Mouse (Mus musculus): ENCODE data around the gene Deup1. TPM values are rescaled to one million over a fixed set of nuclear protein-coding genes. Genes with fewer than 3 reads are reported as not detected.

The Deup1 gene
- polyA plus RNA-seq, 1 experiment from 2014 or later = 0.08 TPM

DNA sequence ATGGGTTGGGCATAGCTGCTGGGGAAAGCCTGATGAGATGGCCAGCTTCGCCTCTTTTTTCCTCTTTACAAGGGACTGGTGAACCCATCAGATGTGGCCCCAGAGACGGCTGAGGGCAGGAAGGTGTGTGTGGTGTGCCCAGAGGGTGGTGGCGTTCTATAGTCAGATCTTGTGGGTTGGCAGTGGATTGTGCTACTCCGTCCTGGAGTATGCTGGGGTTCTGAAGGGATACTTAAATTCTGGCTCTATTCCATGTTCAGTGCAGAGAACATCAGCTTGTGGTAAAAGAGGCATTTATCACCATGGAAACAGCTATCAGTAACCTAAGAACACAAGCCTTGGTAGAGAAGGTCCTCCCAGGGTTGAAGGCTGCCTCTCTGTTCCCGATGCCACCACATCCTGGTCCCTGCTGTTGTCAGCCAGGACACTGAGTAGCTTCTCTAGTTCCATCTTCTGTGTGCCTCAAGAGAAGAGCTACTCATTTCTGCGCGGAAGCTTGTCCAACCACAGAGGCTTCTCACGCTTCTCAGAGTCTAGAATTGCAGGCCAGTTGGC is 88.7 kb downstream of the Deup1 start:
- no peak overlapping the region for H3K4me2 ChIP-seq (replicated peaks; ENCODE audit: low read depth)
- ATAC-seq = no peak
- H3K9ac ChIP-seq (ENCODE audit: low read depth, low read length) = no peak overlapping the region
- no peak for TF ChIP-seq CTCF (IDR thresholded peaks at IDR 0.05; ENCODE audit: low read depth)
- H3K27me3 ChIP-seq (replicated peaks; ENCODE audit: control insufficient read depth, insufficient read depth, low read length) = no peaks in the 10 kb centered on the region
- no peak overlapping the region; the same call in 1 of the 2 replicates for H3K27ac ChIP-seq (ENCODE audit: low read depth, low read length)
- H3K9me3 ChIP-seq (ENCODE audit: control insufficient read depth) = no peaks in the 10 kb centered on the region
- 79% methylated on average over 8 of the region's 8 CpGs for WGBS
- no peaks in the 10 kb centered on the region for H3K36me3 ChIP-seq (ENCODE audit: control insufficient read depth, insufficient read depth)
- H3K4me3 ChIP-seq (ENCODE audit: low read depth, low read length) = no peak overlapping the region
- H3K4me1 ChIP-seq (replicated peaks; ENCODE audit: control insufficient read depth, insufficient read depth, low read length) = peaks cover 10% of the 10 kb centered on the region

DNA sequence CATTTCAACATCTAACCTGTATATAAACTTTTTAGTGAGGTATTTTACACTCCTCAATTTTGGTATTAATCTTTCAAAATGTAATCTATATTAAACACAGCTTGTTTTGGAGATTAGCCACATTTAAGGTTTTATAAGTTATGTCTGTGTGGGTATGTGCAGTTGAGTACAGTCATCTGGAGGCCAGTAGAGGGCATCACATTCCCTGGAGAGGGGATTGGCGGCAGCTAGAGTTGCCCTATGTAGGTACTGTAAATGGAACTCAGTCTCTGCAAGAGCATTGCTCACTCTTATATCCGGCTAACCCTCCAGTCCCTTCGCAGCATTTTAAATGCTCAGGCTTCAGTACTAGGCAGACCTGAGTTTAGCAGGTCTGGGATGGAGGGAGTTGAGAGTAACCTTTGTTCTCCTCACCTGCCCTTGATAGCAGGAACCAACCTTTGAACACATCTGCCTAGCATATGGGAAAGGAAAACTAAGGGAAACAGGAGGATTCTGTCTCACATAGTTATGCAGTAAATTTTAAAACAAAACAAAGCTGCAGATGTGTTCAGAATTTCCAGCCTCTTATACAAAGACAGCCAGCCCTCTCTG is 90.2 kb downstream of the Deup1 start:
- no peaks in the 10 kb centered on the region for H3K27me3 ChIP-seq (replicated peaks; ENCODE audit: control insufficient read depth, insufficient read depth, low read length)
- H3K27ac ChIP-seq (ENCODE audit: low read depth, low read length) = peak overlapping the region; percentile 83
- H3K4me3 ChIP-seq (ENCODE audit: low read depth, low read length) = no peak overlapping the region
- H3K9me3 ChIP-seq (ENCODE audit: control insufficient read depth) = no peaks in the 10 kb centered on the region
- TF ChIP-seq CTCF (IDR thresholded peaks at IDR 0.05; ENCODE audit: low read depth) = peak; percentile 56
- no peak overlapping the region for H3K9ac ChIP-seq (ENCODE audit: low read depth, low read length)
- H3K36me3 ChIP-seq (ENCODE audit: control insufficient read depth, insufficient read depth) = no peaks in the 10 kb centered on the region; the same call in 1 of the 2 replicates
- H3K4me1 ChIP-seq (replicated peaks; ENCODE audit: control insufficient read depth, insufficient read depth, low read length) = peaks cover 9% of the 10 kb centered on the region
- H3K4me2 ChIP-seq (replicated peaks; ENCODE audit: low read depth) = peak overlapping the region; percentile 35
- 50% methylated on average over 3 of the region's 3 CpGs for WGBS
- peak; percentile 56 for ATAC-seq

DNA sequence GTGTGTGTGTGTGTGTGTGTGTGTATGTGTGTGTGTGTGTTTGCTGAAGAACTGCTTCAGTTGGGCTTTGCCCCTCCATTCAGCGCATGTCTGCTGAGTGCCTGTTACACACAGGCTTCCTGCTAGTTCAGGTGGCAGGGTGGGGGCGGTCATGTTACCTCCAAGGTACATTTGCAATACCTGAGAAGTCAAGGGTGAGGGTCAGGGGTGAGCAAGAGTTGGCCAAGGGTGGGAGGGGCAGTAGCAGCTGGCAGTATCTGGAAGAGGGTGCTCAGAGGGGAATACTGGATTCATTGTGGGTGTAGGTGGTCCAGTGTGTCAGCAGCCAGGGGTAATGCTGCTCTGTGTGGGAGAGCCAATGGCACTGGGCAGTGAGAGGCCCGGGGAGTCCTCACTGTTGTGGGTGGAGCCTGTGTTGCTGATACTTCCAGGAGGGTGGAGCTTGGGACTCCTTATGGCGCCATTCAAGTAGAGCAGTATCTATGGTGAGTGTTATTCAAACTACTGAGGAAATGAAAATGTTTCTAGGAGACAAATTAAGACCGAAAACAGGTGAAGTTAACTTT is 90.8 kb downstream of the Deup1 start:
- Histone ChIP-seq H3K36me3 (ENCODE audit: control insufficient read depth, insufficient read depth) (no peaks in the 10 kb centered on the region; the same call in 1 of the 2 replicates), H3K9ac (ENCODE audit: low read depth, low read length) (no peak overlapping the region), H3K9me3 (ENCODE audit: control insufficient read depth) (no peaks in the 10 kb centered on the region), H3K4me1 (replicated peaks; ENCODE audit: control insufficient read depth, insufficient read depth, low read length) (peaks cover 4% of the 10 kb centered on the region), H3K4me3 (ENCODE audit: low read depth, low read length) (no peak overlapping the region), H3K27ac (ENCODE audit: low read depth, low read length) (peak overlapping the region; percentile 41; the same call in 1 of the 2 replicates), H3K27me3 (replicated peaks; ENCODE audit: control insufficient read depth, insufficient read depth, low read length) (no peaks in the 10 kb centered on the region), H3K4me2 (replicated peaks; ENCODE audit: low read depth) (no peak overlapping the region)
- 61% methylated on average over 5 of the region's 5 CpGs for WGBS
- no peak for TF ChIP-seq CTCF (IDR thresholded peaks at IDR 0.05; ENCODE audit: low read depth)
- peak; percentile 76 for ATAC-seq

DNA sequence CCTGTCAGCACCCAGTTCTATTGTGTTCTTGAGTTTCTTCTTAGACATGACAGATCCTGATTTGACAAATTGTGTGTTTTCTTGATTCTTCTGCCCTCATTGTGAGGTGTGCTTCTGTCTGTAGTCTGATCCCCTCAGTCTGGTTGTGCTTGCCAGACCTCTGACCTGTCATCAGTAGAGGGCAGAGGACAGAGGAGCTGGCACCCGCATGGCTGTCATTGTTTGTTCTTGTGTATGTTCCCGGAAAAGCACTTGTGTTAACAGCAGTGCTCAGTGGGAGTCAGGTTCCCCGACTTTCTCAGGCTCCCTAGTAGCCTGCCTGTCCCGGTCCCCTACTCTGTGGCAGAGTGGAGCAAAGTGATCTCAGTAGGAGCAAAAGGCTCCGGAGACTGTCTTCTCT is 92.3 kb downstream of the Deup1 start:
- no peaks in the 10 kb centered on the region for H3K9me3 ChIP-seq (ENCODE audit: control insufficient read depth)
- no peak overlapping the region for H3K4me3 ChIP-seq (ENCODE audit: low read depth, low read length)
- WGBS = 36% methylated on average over 5 of the region's 5 CpGs
- H3K4me1 ChIP-seq (replicated peaks; ENCODE audit: control insufficient read depth, insufficient read depth, low read length) = peaks cover 9% of the 10 kb centered on the region
- H3K36me3 ChIP-seq (ENCODE audit: control insufficient read depth, insufficient read depth) = no peaks in the 10 kb centered on the region; the same call in 1 of the 2 replicates
- H3K27ac ChIP-seq (ENCODE audit: low read depth, low read length) = 0 out of 2 replicates have a peak overlapping the region, but pooled peaks have one; percentile 35
- TF ChIP-seq CTCF (IDR thresholded peaks at IDR 0.05; ENCODE audit: low read depth) = no peak
- no peaks in the 10 kb centered on the region for H3K27me3 ChIP-seq (replicated peaks; ENCODE audit: control insufficient read depth, insufficient read depth, low read length)
- H3K9ac ChIP-seq (ENCODE audit: low read depth, low read length) = no peak overlapping the region
- H3K4me2 ChIP-seq (replicated peaks; ENCODE audit: low read depth) = no peak overlapping the region
- ATAC-seq = no peak

DNA sequence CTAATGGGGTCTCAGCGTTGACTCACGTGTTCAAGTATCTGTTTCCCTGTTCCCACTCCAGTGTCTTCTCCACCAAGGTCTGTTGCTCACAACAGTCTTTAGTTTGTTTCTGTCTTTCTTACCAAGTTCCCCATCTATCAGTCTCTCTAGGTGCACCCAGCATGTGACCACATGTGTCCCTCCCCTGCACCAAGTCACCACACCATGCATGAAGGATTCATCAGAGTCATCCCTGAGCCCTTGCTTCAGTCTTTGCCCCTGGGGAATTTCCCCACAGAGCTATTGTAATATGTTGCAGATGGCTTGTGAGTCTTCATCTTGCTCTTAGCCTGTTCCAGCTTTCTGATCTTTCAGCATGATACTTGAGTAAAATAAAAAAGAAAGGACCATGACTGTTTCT is 93.6 kb downstream of the Deup1 start:
- Histone ChIP-seq H3K9ac (ENCODE audit: low read depth, low read length) (no peak overlapping the region), H3K4me3 (ENCODE audit: low read depth, low read length) (no peak overlapping the region), H3K9me3 (ENCODE audit: control insufficient read depth) (no peaks in the 10 kb centered on the region), H3K4me1 (replicated peaks; ENCODE audit: control insufficient read depth, insufficient read depth, low read length) (peaks cover 14% of the 10 kb centered on the region), H3K36me3 (ENCODE audit: control insufficient read depth, insufficient read depth) (no peaks in the 10 kb centered on the region; the same call in 1 of the 2 replicates), H3K4me2 (replicated peaks; ENCODE audit: low read depth) (no peak overlapping the region), H3K27ac (ENCODE audit: low read depth, low read length) (no peak overlapping the region), H3K27me3 (replicated peaks; ENCODE audit: control insufficient read depth, insufficient read depth, low read length) (no peaks in the 10 kb centered on the region)
- ATAC-seq = no peak
- no peak for TF ChIP-seq CTCF (IDR thresholded peaks at IDR 0.05; ENCODE audit: low read depth)
- 89% methylated on average over 2 of the region's 2 CpGs for WGBS

DNA sequence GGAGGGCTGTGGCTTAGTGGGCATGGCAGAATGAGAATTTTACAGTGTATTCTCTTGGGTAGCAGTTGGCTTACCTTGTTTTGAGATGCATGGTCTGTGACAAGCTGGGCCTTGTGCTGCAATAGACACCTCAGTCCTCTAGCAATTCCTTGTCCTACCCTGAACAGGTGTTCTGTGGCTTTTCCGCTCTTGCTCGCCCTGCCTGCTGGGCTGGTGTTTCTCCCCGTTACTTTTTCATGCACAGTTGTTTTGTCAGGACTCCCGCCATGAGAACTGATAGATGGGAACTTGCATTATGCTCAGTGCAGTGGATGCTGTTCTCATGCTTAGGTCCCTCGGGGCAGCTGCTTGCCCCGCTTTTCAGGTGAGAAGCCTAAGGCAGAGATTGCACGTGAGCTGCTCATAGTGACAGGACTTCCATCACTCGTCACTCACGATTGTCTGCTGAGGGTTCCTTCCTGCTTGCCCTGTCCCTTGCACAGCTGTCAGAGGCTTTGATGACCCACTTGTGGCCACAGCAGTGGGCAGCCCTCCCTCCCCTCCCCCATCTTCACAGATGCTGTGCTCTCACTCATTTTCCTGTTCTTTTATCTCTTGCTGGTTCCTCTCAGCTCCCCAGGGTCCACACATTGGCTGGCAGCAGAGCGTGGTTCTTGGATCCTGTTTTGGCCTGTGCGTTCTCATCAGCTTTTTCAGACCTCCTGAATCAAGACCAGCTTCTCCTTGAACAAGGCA is 94.2 kb downstream of the Deup1 start:
- 85% methylated on average over 11 of the region's 11 CpGs for WGBS
- Histone ChIP-seq H3K4me1 (replicated peaks; ENCODE audit: control insufficient read depth, insufficient read depth, low read length) (peaks cover 17% of the 10 kb centered on the region), H3K4me2 (replicated peaks; ENCODE audit: low read depth) (no peak overlapping the region), H3K27ac (ENCODE audit: low read depth, low read length) (no peak overlapping the region), H3K9me3 (ENCODE audit: control insufficient read depth) (no peaks in the 10 kb centered on the region), H3K27me3 (replicated peaks; ENCODE audit: control insufficient read depth, insufficient read depth, low read length) (no peaks in the 10 kb centered on the region), H3K36me3 (ENCODE audit: control insufficient read depth, insufficient read depth) (no peaks in the 10 kb centered on the region; the same call in 1 of the 2 replicates), H3K4me3 (ENCODE audit: low read depth, low read length) (no peak overlapping the region), H3K9ac (ENCODE audit: low read depth, low read length) (no peak overlapping the region)
- TF ChIP-seq CTCF (IDR thresholded peaks at IDR 0.05; ENCODE audit: low read depth) = no peak
- ATAC-seq = no peak

Measured in intestine, postnatal 0 days (tissue).